Mouse (Mus musculus) kidney, postnatal 4 days (tissue): Measurements from ENCODE around the gene Gm12800.
A peak's percentile ranks its signal among the peaks of the same experiment; 100 is the strongest.
"Not testable (repeated sequence)": the region's sequence is repeated elsewhere in the genome, so short reads cannot be mapped to it uniquely, and the experiment has no call there.

ENCODE experiments used
- DNase-seq, 2 experiments: peaks; one replicate each; pipeline ENCODE4 v3.0.0; 2021; ENCODE audit warnings: mixed read lengths in 2 of 2

Gm12800 gene

DNA sequence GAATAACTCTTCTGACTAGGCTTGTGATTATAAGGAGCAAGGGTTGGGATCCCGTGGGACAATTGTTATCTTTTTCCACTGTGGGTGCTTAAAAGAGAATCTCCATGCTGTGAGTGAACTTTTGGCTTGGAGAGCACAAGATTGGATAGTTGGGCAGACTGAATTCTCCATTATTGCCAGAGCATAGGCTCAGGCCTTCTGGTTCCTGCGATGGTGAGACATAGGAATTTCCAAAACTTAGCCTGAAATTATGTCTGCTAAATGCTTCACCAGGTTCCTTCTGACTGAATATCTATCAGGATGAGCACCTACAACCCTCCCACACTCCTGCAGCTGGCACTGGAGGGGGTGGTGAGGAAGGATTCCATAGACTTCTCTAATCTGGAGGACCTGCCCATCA is at the start of gene Gm12800:
Gene Gm12800 (plus strand): TSS at position 301 of the 400 bp plus-strand sequence.
- not testable (repeated sequence) for DNase-seq

GRCm38 (mm10) chr4:101860873-101861272 is 48.0 kb upstream of the Gm12800 start:
- DNase-seq: peak in 1 of 2 experiments; percentile 10

DNA sequence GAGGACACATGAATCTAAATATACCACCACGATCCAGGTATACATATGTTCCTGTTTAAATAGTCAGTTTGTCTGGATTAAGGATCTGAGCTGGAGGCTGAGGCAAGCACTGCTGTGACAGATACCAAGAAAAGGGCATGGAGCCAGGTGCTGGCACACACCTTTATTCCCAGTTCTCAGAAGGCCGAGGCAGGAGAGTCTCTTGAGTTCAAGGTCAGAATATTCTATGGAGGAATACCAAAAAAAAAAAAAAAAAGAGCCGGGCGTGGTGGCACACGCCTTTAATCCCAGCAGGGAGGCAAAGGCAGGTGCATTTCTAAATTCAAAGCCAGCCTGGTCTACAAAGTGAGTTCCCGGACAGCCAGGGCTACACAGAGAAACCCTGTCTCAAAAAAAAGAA is 46.6 kb upstream of the Gm12800 start:
- no peak for DNase-seq

- not testable (repeated sequence) for DNase-seq
Observed at GRCm38 (mm10) chr4:101872031-101872430, 36.9 kb upstream of the Gm12800 start.

DNA sequence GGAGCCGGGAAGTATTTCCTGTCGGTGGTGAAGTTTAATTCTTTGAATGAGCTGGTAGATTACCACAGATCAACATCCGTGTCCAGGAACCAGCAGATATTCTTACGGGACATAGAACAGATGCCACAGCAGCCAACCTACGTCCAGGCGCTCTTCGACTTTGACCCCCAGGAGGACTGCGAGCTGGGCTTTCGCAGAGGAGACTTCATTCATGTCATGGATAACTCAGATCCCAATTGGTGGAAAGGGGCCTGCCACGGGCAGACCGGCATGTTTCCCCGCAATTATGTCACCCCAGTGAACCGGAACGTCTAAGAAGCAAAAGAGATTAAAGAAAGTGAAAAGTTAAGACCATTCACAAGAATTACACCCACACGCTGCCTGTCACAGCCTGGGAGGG is 33.2 kb upstream of the Gm12800 start:
- DNase-seq: peak in 1 of 2 experiments; percentile 2

DNA sequence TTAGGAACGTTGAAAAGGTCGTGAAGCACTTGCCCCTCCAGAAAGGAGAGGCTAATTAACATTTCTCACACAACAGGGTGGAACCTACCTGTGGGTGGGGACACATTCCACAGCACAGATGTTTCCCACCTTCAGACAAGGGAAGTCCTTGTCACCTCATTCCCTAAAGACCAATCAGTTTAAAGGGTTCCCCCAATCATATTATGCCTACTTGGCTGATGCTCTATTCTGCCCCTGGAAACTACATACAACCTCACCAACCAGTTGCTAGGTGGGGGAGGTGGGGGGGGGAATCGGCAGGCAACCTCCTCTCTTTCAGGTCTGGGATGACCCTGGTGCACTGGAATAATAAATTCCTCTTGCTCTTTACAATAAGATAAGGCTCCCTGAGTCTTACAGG is 25.3 kb upstream of the Gm12800 start:
- no peak for DNase-seq

DNA sequence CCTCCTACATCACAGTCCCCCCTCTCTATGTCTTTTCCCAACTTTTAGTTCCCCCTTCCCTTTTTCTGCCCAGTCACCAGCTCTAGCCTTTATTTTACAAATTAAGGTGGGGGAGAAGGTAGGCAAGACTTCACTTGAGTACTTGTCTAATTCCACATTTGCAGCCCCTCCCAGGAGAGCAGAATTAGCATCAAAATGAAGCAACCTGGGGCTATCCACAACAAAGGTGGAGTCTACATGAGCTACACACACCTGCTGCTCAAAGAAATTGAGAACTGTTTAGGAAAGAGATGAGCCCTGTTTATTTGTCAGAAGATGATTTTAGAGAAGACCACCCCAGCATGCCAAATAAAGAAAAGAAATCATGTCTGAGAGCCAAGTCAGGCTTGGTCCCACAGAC is 19.5 kb upstream of the Gm12800 start:
- no peak for DNase-seq

DNA sequence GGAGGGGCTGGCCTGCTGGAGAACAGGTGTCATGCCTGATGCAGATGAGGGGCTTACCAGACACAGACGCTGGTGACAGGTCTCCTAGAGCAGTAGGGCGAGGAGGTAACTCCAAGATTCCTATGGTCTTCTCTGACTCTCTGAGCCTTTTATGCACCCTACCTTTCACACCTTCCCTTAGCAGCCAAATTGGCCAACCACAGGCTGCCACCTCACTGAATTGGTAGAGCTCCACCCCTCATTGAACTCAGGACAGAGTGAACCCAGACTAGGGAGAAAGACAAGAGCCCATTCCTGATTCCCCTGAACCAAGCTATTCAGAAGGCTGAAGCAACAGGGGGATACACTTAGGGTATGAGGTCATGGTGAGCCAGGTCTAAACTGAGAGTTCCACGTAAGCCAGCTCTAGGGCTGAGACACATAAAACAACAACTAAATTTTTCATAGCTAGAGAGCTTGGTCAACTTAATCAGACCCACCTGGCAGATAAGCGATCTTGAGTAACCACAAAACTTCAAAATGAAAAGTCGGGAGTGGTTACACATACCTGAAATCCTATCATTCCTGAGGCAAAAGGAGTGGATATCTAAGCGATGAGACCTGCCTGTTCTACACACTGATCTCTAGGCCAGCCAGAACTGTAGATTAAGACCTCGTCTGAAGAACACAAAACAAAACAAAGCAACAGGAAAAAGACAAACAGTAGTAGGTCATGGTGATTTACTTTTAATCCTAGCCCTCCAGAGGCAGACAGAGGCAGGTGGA is 15.1 kb upstream of the Gm12800 start, which contains the start of gene C130073F10Rik:
Gene C130073F10Rik (minus strand): TSS at position 134 of the 765 bp plus-strand sequence.
- DNase-seq: no peak

GRCm38 (mm10) chr4:101940107-101940506 is 31.2 kb downstream of the Gm12800 start, which contains the start of gene Gm12794:
TSS of gene Gm12794 (plus strand) at chr4:101940407.
- not testable (repeated sequence) for DNase-seq
